Mouse (Mus musculus) small intestine, adult 2 months (tissue): ENCODE data around the gene Dusp18.

ENCODE experiments used
- CTCF ChIP-seq: fragments of 200-500 bp; IDR thresholded peaks from 2 replicates; pipeline ENCODE4 v1.5.1; 2012; ENCODE audit warnings: low read depth, mild to moderate bottlenecking, control low read depth, inconsistent platforms, low read length, moderate library complexity, mixed read lengths; ENCODE audit not compliant: insufficient replicate concordance, insufficient read length; ENCODE audit errors: extremely low read depth
- POLR2A ChIP-seq: fragments of 200-500 bp; IDR thresholded peaks from 2 replicates; pipeline ENCODE4 v1.6.1; 2012; ENCODE audit warnings: low read depth, mild to moderate bottlenecking, control low read depth, inconsistent platforms, low read length, moderate library complexity

GRCm38 (mm10) chr11:3912100-3912874 lies 17.2 kb downstream of the Dusp18 start:
- no peak for TF ChIP-seq CTCF
- no peak for TF ChIP-seq POLR2A
